Mouse (Mus musculus): ENCODE data around the gene Snrk. TPM values are rescaled to one million over a fixed set of nuclear protein-coding genes. Genes with fewer than 3 reads are reported as not detected.

Snrk gene
- total RNA-seq, 4 experiments from 2014 or later = 96.1 to 111 (median 104) TPM

Other genes with a start within 250 kb of the Snrk start
- 1 to 10 TPM; 1.8 to 2.8 (median 2.2) TPM for gene Ackr2, start 218.9 kb upstream of the Snrk start, total RNA-seq (2022)
- gene Cyp8b1, start 201.0 kb upstream of the Snrk start, total RNA-seq (2022) = not detected
- 1 to 10 TPM; 5.4 to 7.6 (median 7.0) TPM for gene Fam198a, start 166.3 kb upstream of the Snrk start, total RNA-seq (2022)
- gene Pomgnt2, start 120.2 kb upstream of the Snrk start, total RNA-seq (2022) = 10 to 100 TPM; 37.2 to 46.1 (median 43.4) TPM
- 10 to 100 TPM; 20.0 to 29.5 (median 24.4) TPM for gene Ano10, start 177.2 kb downstream of the Snrk start, total RNA-seq (2022)
- gene Abhd5, start 234.3 kb downstream of the Snrk start, total RNA-seq (2022) = 10 to 100 TPM; 14.9 to 19.9 (median 18.0) TPM

Data from layer of hippocampus, adult 8-10 months (tissue).